In the genomic region with DNA sequence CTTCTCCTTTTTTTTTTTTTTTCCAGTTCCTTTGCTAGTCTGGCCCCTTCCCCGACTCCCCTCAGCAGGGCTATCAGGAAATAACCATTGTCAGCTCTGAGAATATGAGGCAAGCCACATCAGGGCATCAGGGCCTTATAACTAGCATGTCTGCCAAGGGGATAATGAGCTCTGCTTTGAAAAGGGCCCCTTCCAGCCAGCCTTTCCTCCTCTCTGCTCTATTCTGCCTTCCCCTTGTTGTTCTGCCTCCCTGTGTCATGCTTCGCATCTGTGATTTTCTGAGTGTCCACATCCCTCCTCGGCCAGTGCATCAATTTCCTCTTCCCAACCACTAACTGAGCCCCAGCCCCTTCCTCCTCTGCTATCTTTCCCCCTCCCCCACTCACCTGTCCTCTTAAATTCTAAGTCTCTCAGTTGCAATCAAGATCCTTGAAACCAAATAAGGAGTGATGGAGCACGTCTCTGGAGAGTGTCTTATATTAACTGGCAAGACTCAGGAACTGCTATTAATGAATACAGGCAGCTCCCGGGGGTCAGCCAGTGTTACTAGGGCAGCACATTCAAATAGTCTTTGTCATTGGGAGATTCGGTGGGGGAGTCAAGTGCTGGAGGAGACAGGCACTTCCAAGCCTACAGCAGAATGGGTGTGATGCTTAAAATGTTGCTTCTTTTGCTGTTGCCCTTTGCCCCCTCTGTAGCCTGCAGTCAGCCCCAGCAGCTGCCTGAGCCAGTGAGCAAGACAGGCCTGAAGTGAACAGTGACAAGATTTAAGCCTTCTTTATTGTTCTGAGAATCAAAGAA, we compare ENCODE assay signal across 12 mouse cellular contexts.
DNase-seq lines count a peak whose midpoint lies in the region; ATAC-seq and TF ChIP-seq lines count a peak whose summit lies in the region.
"Had no signal": no experiment of that assay in that cellular context is flagged by ENCODE, and none has a peak within 500 bp of the region (broad histone marks: within the 10 kb centered on the region; RNA-seq: fewer than 3 reads in every experiment).

No protein-coding gene starts in this region.

- H3K9ac ChIP-seq in heart, embryonic 12.5 days, result no peak overlapping the region
- H3K9ac ChIP-seq in forebrain, embryonic 12.5 days, result no peak overlapping the region
- no peak overlapping the region for H3K9ac ChIP-seq in hindbrain, postnatal 0 days (replicated peaks; ENCODE audit: low read length)
- peak overlapping the region; percentile 43; the same call in 1 of the 2 replicates for H3K9ac ChIP-seq in neural tube, embryonic 13.5 days
- H3K9ac ChIP-seq: embryonic facial prominence, embryonic 13.5 days; liver, embryonic 13.5 days had no signal

- H3K4me1 ChIP-seq in heart, embryonic 12.5 days (replicated peaks), result no peaks in the 10 kb centered on the region
- peaks cover 22% of the 10 kb centered on the region for H3K4me1 ChIP-seq in forebrain, embryonic 12.5 days
- H3K4me1 ChIP-seq in hindbrain, postnatal 0 days (ENCODE audit: insufficient read depth, low read length), result 0 out of 2 replicates have a peak, but pooled peaks cover 4% of the 10 kb centered on the region
- peaks cover 26% of the 10 kb centered on the region for H3K4me1 ChIP-seq in neural tube, embryonic 13.5 days (replicated peaks)
- H3K4me1 ChIP-seq: embryonic facial prominence, embryonic 13.5 days; liver, embryonic 13.5 days had no signal

- no peak for TF ChIP-seq CTCF in hindbrain, postnatal 0 days (IDR thresholded peaks at IDR 0.05; ENCODE audit: low read depth)

- H3K9me3 ChIP-seq in heart, embryonic 12.5 days (replicated peaks), result no peaks in the 10 kb centered on the region
- H3K9me3 ChIP-seq in forebrain, embryonic 12.5 days, result no peaks in the 10 kb centered on the region
- no peaks in the 10 kb centered on the region for H3K9me3 ChIP-seq in hindbrain, postnatal 0 days (ENCODE audit: low read length)
- H3K9me3 ChIP-seq in neural tube, embryonic 13.5 days, result no peaks in the 10 kb centered on the region
- H3K9me3 ChIP-seq: embryonic facial prominence, embryonic 13.5 days had no signal

- no peaks in the 10 kb centered on the region for H3K36me3 ChIP-seq in heart, embryonic 12.5 days
- no peaks in the 10 kb centered on the region for H3K36me3 ChIP-seq in forebrain, embryonic 12.5 days (replicated peaks)
- H3K36me3 ChIP-seq in hindbrain, postnatal 0 days (ENCODE audit: insufficient read depth, low read length), result no peaks in the 10 kb centered on the region
- no peaks in the 10 kb centered on the region for H3K36me3 ChIP-seq in neural tube, embryonic 13.5 days
- H3K36me3 ChIP-seq: embryonic facial prominence, embryonic 13.5 days; liver, embryonic 13.5 days had no signal

- ATAC-seq in heart, embryonic 12.5 days (ENCODE audit: insufficient number of reproducible peaks, low FRiP score), result no peak
- peak; percentile 86 for ATAC-seq in forebrain, embryonic 12.5 days (ENCODE audit: low FRiP score)
- ATAC-seq in hindbrain, postnatal 0 days, result peak; percentile 67
- peak; percentile 58; the same call in 1 of the 2 replicates for ATAC-seq in neural tube, embryonic 13.5 days (ENCODE audit: low read depth)

- H3K4me3 ChIP-seq in heart, embryonic 12.5 days, result no peak overlapping the region
- H3K4me3 ChIP-seq in forebrain, embryonic 12.5 days (replicated peaks), result no peak overlapping the region
- H3K4me3 ChIP-seq in hindbrain, postnatal 0 days (ENCODE audit: low read length), result no peak overlapping the region
- H3K4me3 ChIP-seq in neural tube, embryonic 13.5 days, result no peak overlapping the region
- H3K4me3 ChIP-seq: embryonic facial prominence, embryonic 13.5 days; liver, embryonic 13.5 days had no signal

- 43% methylated on average over 6 of the region's 6 CpGs for WGBS in heart, embryonic 12.5 days
- 2% methylated on average over 6 of the region's 6 CpGs for WGBS in forebrain, embryonic 12.5 days
- 13% methylated on average over 6 of the region's 6 CpGs for WGBS in hindbrain, postnatal 0 days
- WGBS in neural tube, embryonic 13.5 days, result 9% methylated on average over 6 of the region's 6 CpGs

- DNase-seq in heart, adult 11 months, result peak; percentile 57
- peak; percentile 42 for DNase-seq in hindbrain, postnatal 0 days (ENCODE audit: low spot score)
- DNase-seq in thymus, postnatal 4 days, result no peak
- no peak for DNase-seq in left cerebral cortex, adult 9 months (ENCODE audit: low spot score in 2 of 2)
- DNase-seq in cerebellum, adult 11-12 months, result no peak
- DNase-seq: liver, embryonic 13.5 days; lung, postnatal 4 days had no signal

- no peaks in the 10 kb centered on the region for H3K27me3 ChIP-seq in heart, embryonic 12.5 days (replicated peaks)
- no peaks in the 10 kb centered on the region for H3K27me3 ChIP-seq in forebrain, embryonic 12.5 days
- H3K27me3 ChIP-seq in hindbrain, postnatal 0 days (ENCODE audit: insufficient read depth, low read length), result no peaks in the 10 kb centered on the region
- no peaks in the 10 kb centered on the region for H3K27me3 ChIP-seq in neural tube, embryonic 13.5 days
- H3K27me3 ChIP-seq: embryonic facial prominence, embryonic 13.5 days; liver, embryonic 13.5 days had no signal

- H3K4me2 ChIP-seq in heart, embryonic 12.5 days, result no peak overlapping the region
- H3K4me2 ChIP-seq in forebrain, embryonic 12.5 days, result peak overlapping the region; percentile 19; the same call in 1 of the 2 replicates
- H3K4me2 ChIP-seq in hindbrain, postnatal 0 days (ENCODE audit: low read depth, low read length), result no peak overlapping the region
- H3K4me2 ChIP-seq in neural tube, embryonic 13.5 days, result no peak overlapping the region
- H3K4me2 ChIP-seq: embryonic facial prominence, embryonic 13.5 days; heart, embryonic 11.5 days; liver, embryonic 13.5 days had no signal

- no peak overlapping the region for H3K27ac ChIP-seq in heart, embryonic 12.5 days (ENCODE audit: poor library complexity, severe bottlenecking)
- H3K27ac ChIP-seq in forebrain, embryonic 12.5 days, result peak overlapping the region; percentile 84
- H3K27ac ChIP-seq in hindbrain, postnatal 0 days, result no peak overlapping the region
- H3K27ac ChIP-seq in neural tube, embryonic 13.5 days (replicated peaks), result peak overlapping the region; percentile 78
- H3K27ac ChIP-seq: embryonic facial prominence, embryonic 13.5 days; liver, embryonic 13.5 days had no signal

Comparison
In these comparisons a context has a peak if more than half of its experiments do, and no peak if none do; other contexts are left out.
1. DNase-seq: peak in heart, adult 11 months (single experiment) and hindbrain, postnatal 0 days (single experiment); none in thymus, postnatal 4 days (single experiment), left cerebral cortex, adult 9 months (0 of 2) and cerebellum, adult 11-12 months (single experiment).
2. H3K27ac ChIP-seq: peak in forebrain, embryonic 12.5 days (single experiment) and neural tube, embryonic 13.5 days (single experiment); none in heart, embryonic 12.5 days (single experiment) and hindbrain, postnatal 0 days (single experiment).